Mouse (Mus musculus): ENCODE measurements around the gene Lrrc4.

GRCm38 (mm10) chr6:28848285-28848794 lies 16.8 kb upstream of the Lrrc4 start:
- no peak for TF ChIP-seq CTCF (conservative IDR thresholded peaks at IDR 0.05; ENCODE audit: low read length)
- no peak for TF ChIP-seq POU5F1 (IDR thresholded peaks at IDR 0.05; ENCODE audit: borderline replicate concordance, low read length)
